Mouse (Mus musculus) ES-E14 (cell line): ENCODE measurements around the gene Myd88.

Experiments used
- CHD2 ChIP-seq: IDR thresholded peaks from 2 replicates; pipeline ENCODE4 v1.6.1; 2014; ENCODE audit warnings: mild to moderate bottlenecking, low read depth, low read length, inconsistent platforms
- HCFC1 ChIP-seq: IDR thresholded peaks from 2 replicates; pipeline ENCODE4 v1.6.1; 2012; ENCODE audit warnings: low read length, inconsistent platforms, borderline replicate concordance; ENCODE audit not compliant: insufficient read depth
- MAFK ChIP-seq: IDR thresholded peaks from 2 replicates; pipeline ENCODE4 v1.6.1; 2014; ENCODE audit warnings: mild to moderate bottlenecking, low read depth, low read length, inconsistent platforms; ENCODE audit not compliant: insufficient read depth
- ZNF384 ChIP-seq: IDR thresholded peaks from 2 replicates; pipeline ENCODE4 v1.6.1; 2012; ENCODE audit warnings: low read depth, low read length, inconsistent platforms

DNA sequence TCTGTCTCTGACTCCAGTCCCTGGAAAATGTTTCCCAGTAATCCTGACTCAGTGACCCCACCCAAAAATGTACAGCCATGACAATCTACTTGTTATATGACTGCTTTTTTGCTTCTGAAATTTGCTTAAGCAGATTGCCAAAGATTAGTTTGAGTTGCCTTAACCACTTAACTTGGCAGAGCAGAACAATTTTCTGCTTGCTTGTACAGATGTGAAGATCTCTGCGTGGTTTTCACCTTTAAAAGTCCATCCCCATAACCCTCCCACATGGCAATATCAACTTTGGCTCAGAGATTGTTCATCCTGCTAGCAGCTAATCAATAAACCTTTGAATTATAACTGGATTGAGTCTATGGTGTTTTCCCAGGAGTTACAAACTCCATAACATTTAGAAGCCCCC is 32.1 kb downstream of the Myd88 start:
- no peak for TF ChIP-seq MAFK
- no peak for TF ChIP-seq CHD2
- no peak for TF ChIP-seq HCFC1
- no peak for TF ChIP-seq ZNF384
